Mouse (Mus musculus): ENCODE measurements around the gene Gm49405. TPM values are rescaled to one million over a fixed set of nuclear protein-coding genes. Genes with fewer than 3 reads are reported as not detected.

Gm49405 gene
- total RNA-seq, 4 experiments from 2014 or later: 0.86 to 2.4 (median 1.7) TPM

GRCm38 (mm10) chr19:3986334-3986733 lies 14.1 kb upstream of the Gm49405 start, which contains the start of gene Acy3:
Acy3 (plus strand) TSS chr19:3986570.
- DNase-seq (ENCODE audit: low spot score in 2 of 2): peak in 1 of 2 experiments; percentile 47

GRCm38 (mm10) chr19:3988066-3988465 lies 12.4 kb upstream of the Gm49405 start:
- no peak for DNase-seq (ENCODE audit: low spot score in 2 of 2)

GRCm38 (mm10) chr19:3988750-3989149 lies 11.7 kb upstream of the Gm49405 start:
- no peak for DNase-seq (ENCODE audit: low spot score in 2 of 2)

- no peak for DNase-seq (ENCODE audit: low spot score in 2 of 2)
Measured at GRCm38 (mm10) chr19:3990804-3991203, 9.6 kb upstream of the Gm49405 start.

GRCm38 (mm10) chr19:3991562-3991961 lies 8.9 kb upstream of the Gm49405 start:
- no peak for DNase-seq (ENCODE audit: low spot score in 2 of 2)

GRCm38 (mm10) chr19:3991966-3992365 lies 8.5 kb upstream of the Gm49405 start:
- no peak for DNase-seq (ENCODE audit: low spot score in 2 of 2)

GRCm38 (mm10) chr19:3992416-3992815 lies 8.0 kb upstream of the Gm49405 start, which contains the start of gene Tbx10:
Tbx10 (plus strand) TSS chr19:3992752.
- DNase-seq (ENCODE audit: low spot score in 2 of 2): no peak

- no peak for DNase-seq (ENCODE audit: low spot score in 2 of 2)
Measured at GRCm38 (mm10) chr19:3994932-3995331, 5.5 kb upstream of the Gm49405 start.

- no peak for DNase-seq (ENCODE audit: low spot score in 2 of 2)
Measured at GRCm38 (mm10) chr19:3995505-3995904, 4.9 kb upstream of the Gm49405 start.

GRCm38 (mm10) chr19:3996106-3996505 lies 4.3 kb upstream of the Gm49405 start:
- no peak for DNase-seq (ENCODE audit: low spot score in 2 of 2)

GRCm38 (mm10) chr19:3996747-3997146 lies 3.7 kb upstream of the Gm49405 start:
- DNase-seq (ENCODE audit: low spot score in 2 of 2): no peak

- no peak for DNase-seq (ENCODE audit: low spot score in 2 of 2)
Measured at GRCm38 (mm10) chr19:3997231-3997630, 3.2 kb upstream of the Gm49405 start.

- DNase-seq (ENCODE audit: low spot score in 2 of 2): no peak
Measured at GRCm38 (mm10) chr19:3998335-3998734, 2.1 kb upstream of the Gm49405 start.

GRCm38 (mm10) chr19:3999121-3999730 lies 1.2 kb upstream of the Gm49405 start:
- DNase-seq (ENCODE audit: low spot score in 2 of 2): no peak

- DNase-seq (ENCODE audit: low spot score in 2 of 2): no peak
Measured at GRCm38 (mm10) chr19:4000949-4001525, 611 bp downstream of the Gm49405 start.

- no peak for DNase-seq (ENCODE audit: low spot score in 2 of 2)
Measured at GRCm38 (mm10) chr19:4001752-4002151, 1.3 kb downstream of the Gm49405 start.

GRCm38 (mm10) chr19:4003112-4003511 lies 2.7 kb downstream of the Gm49405 start, which contains the start of gene Doc2g:
Doc2g (plus strand) TSS chr19:4003313.
- DNase-seq (ENCODE audit: low spot score in 2 of 2): no peak

- DNase-seq (ENCODE audit: low spot score in 2 of 2): no peak
Measured at GRCm38 (mm10) chr19:4003641-4004040, 3.2 kb downstream of the Gm49405 start.

GRCm38 (mm10) chr19:4004331-4004730 lies 3.9 kb downstream of the Gm49405 start:
- DNase-seq (ENCODE audit: low spot score in 2 of 2): no peak

- no peak for DNase-seq (ENCODE audit: low spot score in 2 of 2)
Measured at GRCm38 (mm10) chr19:4005091-4005490, 4.7 kb downstream of the Gm49405 start.

GRCm38 (mm10) chr19:4005971-4006370 lies 5.5 kb downstream of the Gm49405 start:
- peak in 1 of 2 experiments; percentile 3 for DNase-seq (ENCODE audit: low spot score in 2 of 2)

GRCm38 (mm10) chr19:4011086-4011485 lies 10.7 kb downstream of the Gm49405 start:
- DNase-seq (ENCODE audit: low spot score in 2 of 2): no peak

- DNase-seq (ENCODE audit: low spot score in 2 of 2): peak; percentile 99
Measured at GRCm38 (mm10) chr19:4012432-4013022, 12.1 kb downstream of the Gm49405 start, which contains the start of gene Ndufv1. Ndufv1 (minus strand) TSS chr19:4012806.
